Mouse (Mus musculus) frontal cortex, adult (tissue): ENCODE data around the gene Hpca.
A peak's percentile ranks its signal among the peaks of the same experiment; 100 is the strongest.

Experiments used
- ATAC-seq: cut with Nextera tagmentation; 2 replicates; pipeline ENCODE4 v1.9.2; 2017; ENCODE audit warnings: mild to moderate bottlenecking, moderate library complexity, mixed read lengths; ENCODE audit not compliant: low TSS enrichment

Gene Hpca

DNA sequence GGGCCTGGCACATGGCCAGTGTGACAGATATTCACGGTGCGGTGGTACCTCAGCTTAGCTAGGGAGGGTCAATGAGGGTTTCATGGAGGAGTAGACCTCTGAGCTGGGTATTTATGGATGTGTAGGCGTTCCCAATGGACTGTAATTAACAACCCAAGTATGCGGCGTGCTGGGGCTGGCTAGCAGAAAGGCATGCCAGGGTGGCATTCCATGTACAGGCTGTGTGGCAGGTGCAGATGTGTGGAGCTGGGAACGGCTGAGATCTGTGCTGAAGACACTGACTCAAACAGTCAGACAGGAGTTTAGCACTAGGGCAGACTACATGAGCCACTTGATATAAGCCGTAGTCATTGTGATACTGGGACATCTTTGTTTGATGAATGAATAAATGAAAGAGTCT lies 13.2 kb downstream of the Hpca start:
- ATAC-seq, result no peak

DNA sequence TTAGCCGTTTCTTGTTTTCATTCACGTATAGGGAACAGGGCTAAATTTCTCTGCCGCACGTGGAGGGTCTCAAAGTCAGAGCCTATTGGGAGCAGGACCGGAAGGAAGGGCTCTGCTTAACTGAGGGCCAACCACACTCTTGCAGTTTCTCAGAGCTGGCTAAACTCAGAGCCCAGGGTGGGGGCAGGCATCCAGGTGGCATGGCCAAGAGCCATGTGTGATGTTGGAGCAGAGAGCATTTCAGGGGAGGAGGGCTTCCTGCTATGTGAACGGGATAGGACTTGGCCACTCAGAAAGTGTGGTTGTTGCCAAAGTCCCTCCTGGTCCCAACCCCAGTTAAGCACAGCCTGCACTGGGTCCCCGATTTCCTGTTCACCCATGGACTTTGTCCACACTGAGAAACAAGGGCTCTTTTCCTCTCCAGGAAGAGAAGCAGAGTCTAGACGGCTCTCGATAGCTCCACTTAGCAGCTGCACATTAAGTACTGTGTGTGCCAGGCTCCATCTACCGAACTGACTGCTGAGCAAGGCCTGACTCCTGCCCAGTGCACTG lies 14.4 kb downstream of the Hpca start:
- no peak for ATAC-seq

DNA sequence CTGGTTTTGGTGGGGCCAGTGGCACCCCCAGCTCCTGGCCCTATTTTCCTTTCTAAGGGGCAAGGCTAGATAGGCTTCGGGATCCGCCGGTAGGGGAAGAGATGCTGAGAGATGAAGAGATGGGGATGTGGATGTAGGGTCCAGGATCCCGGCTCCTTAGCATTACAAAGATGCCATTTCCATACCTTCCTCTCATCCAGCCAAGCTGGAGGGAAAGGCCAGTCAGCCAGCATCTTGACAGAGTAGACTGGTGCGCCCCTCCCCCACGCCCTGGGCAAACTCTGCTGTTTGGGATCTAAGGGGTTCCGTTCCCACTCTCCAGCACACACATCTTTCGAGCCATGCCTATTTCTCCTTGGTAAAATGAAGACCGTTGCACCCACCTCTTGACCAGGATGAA lies 15.8 kb downstream of the Hpca start:
- no peak for ATAC-seq

DNA sequence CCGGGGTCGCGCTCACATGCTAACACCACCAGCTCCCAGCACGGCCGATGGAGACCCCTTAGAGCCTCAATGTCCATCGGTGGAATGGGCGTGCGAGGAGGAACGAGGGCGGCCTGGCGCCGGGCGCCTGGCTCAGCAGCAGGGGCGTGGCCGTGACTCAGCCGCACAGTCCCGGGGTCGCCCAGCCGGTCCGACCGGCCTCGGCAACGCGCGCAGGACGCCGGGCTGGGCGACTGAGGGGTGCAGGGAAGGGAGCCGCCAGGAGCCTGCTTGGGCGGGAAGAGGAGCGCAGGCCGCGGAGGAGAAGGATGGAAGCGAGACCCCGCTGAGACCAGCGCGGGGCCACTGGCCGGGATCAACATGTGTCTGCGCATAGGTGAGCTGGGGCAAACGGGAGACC lies 16.5 kb downstream of the Hpca start, which contains the start of gene Tmem54:
Gene Tmem54, plus strand, starts transcription at position 193 of the 400 bp plus-strand sequence.
- ATAC-seq, result no peak

GRCm38 (mm10) chr4:129102133-129102829 lies 19.6 kb downstream of the Hpca start:
- no peak for ATAC-seq

- no peak for ATAC-seq
Observed at GRCm38 (mm10) chr4:129097006-129097405, 24.8 kb downstream of the Hpca start.

DNA sequence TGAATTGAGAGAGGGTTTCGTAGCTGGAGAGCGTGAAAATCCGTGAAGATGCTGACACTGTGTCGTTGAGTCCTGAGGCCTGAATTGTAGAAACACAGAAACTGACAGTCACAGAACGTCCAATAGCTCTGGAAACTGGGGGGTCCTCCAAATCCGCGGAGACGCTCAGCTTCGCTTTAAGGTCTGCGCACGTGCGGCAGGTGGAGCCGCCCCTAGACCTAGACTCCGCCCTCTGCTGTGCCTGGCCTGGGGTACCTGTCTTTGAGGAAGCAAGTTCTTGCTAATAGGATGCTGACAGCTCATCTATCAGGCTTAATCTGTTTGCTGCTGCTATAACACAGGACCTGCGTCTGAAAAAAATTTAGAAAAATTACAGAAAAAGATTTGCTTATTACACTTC lies 26.6 kb downstream of the Hpca start:
- no peak for ATAC-seq

GRCm38 (mm10) chr4:129087850-129088249 lies 34.0 kb downstream of the Hpca start:
- no peak for ATAC-seq

- ATAC-seq, result peak; percentile 60; the same call in 1 of the 2 replicates
Observed at GRCm38 (mm10) chr4:129086078-129086477, 35.8 kb downstream of the Hpca start.

- no peak for ATAC-seq
Observed at GRCm38 (mm10) chr4:129084896-129085295, 36.9 kb downstream of the Hpca start.

GRCm38 (mm10) chr4:129082379-129083115 lies 39.3 kb downstream of the Hpca start:
- peak; percentile 82 for ATAC-seq

DNA sequence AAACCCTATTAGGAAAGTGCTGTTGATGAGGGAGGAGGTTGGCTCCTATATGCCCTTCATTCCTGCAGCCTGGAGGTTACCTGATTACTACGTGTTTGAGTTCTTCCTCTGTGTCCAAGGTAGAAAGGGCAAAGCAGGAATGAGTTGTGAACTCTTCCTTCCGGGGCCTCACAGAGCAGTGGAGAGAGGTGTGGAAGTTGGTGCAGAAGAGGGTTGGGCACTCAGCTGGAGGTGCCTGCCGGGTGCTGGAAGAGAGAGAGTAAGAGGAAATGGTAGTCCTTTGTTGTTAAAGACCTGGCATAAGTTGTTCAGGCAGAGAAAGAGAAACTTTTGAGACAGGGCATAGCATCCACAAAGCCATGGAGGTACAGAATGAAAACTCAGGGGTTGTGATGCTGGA lies 39.9 kb downstream of the Hpca start:
- no peak for ATAC-seq

GRCm38 (mm10) chr4:129081512-129081911 lies 40.3 kb downstream of the Hpca start:
- peak; percentile 61; the same call in 1 of the 2 replicates for ATAC-seq

GRCm38 (mm10) chr4:129081041-129081440 lies 40.8 kb downstream of the Hpca start:
- no peak for ATAC-seq

- ATAC-seq, result no peak
Observed at GRCm38 (mm10) chr4:129079126-129079525, 42.7 kb downstream of the Hpca start.

- no peak for ATAC-seq
Observed at GRCm38 (mm10) chr4:129068848-129069247, 53.0 kb downstream of the Hpca start.

- ATAC-seq, result no peak
Observed at GRCm38 (mm10) chr4:129067638-129068415, 54.0 kb downstream of the Hpca start.

DNA sequence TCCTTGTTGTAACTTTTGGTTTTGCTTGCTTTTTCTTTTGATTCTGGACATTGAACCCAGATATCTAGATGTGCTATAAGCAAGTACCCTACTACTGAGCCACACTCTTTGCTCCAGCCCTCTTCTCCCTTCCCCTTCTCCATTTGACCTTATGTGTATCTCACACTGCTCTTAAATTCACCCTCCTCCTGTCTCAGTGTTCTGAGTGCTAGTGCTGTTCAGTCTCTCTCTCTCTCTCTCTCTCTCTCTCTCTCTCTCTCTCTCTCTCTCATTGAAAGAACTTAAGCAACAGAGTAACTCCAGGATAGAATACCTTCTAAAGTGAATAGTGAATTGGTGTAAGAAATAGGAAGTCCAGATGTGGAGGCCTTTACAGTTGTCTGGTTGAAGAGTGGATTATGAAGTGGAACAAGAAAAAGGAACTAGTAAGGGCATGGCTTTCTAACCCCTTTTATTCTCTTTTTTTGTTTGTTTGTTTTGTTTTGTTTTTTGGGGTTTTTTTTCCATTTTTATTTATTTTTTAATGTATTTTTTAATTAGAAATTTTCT lies 56.1 kb downstream of the Hpca start:
- no peak for ATAC-seq

GRCm38 (mm10) chr4:129062281-129063075 lies 59.4 kb downstream of the Hpca start:
- no peak for ATAC-seq
